Mouse (Mus musculus) stomach, postnatal 0 days (tissue): ENCODE measurements at regions not wholly inside any gene's neighbourhood (a gene's known extent, or its start where the extent isn't known, plus 50 kb on each side); places are given as distances from the start of the nearest gene placed in this dataset.

Experiments used
- ATAC-seq: fragments of 200-750 bp; cut with Nextera tagmentation; 2 replicates; pipeline ENCODE4 v1.8.0; 2017; ENCODE audit not compliant: low FRiP score, low TSS enrichment
- DNase-seq: peaks from one replicate; pipeline ENCODE4 v3.0.0-alpha.2; 2016; ENCODE audit warnings: low spot score
- H3K27ac ChIP-seq: fragments of 300-500 bp; sonication (generic); replicated peaks from 2 replicates; pipeline ENCODE4 v1.5.1; 2014; ENCODE audit warnings: mild to moderate bottlenecking, control low read depth
- H3K27me3 ChIP-seq: fragments of 300-500 bp; sonication (generic); 2 replicates; pipeline ENCODE4 v1.6.1; 2014; ENCODE audit warnings: low read length; ENCODE audit not compliant: control insufficient read depth, insufficient read depth
- H3K36me3 ChIP-seq: fragments of 300-500 bp; sonication (generic); 2 replicates; pipeline ENCODE4 v1.6.1; 2014; ENCODE audit warnings: low read length, mixed read lengths; ENCODE audit not compliant: control insufficient read depth, insufficient read depth
- H3K4me1 ChIP-seq: fragments of 300-500 bp; sonication (generic); replicated peaks from 2 replicates; pipeline ENCODE4 v1.6.1; 2014; ENCODE audit warnings: antibody characterized with exemption; ENCODE audit not compliant: control insufficient read depth, insufficient read depth
- H3K4me2 ChIP-seq: fragments of 300-500 bp; sonication (generic); replicated peaks from 2 replicates; pipeline ENCODE4 v1.6.1; 2014; ENCODE audit warnings: low read depth, mild to moderate bottlenecking, control low read depth, moderate library complexity
- H3K4me3 ChIP-seq: fragments of 300-500 bp; sonication (generic); 2 replicates; pipeline ENCODE4 v1.5.1; 2014; ENCODE audit warnings: low read depth, low read length, control low read depth
- H3K9ac ChIP-seq: fragments of 300-500 bp; sonication (generic); 2 replicates; pipeline ENCODE4 v1.6.1; 2014; ENCODE audit warnings: mild to moderate bottlenecking, low read length, control low read depth, mixed read lengths
- H3K9me3 ChIP-seq: fragments of 300-500 bp; sonication (generic); 2 replicates; pipeline ENCODE4 v1.6.1; 2016; ENCODE audit warnings: low read length; ENCODE audit not compliant: control insufficient read depth
- CTCF ChIP-seq: IDR thresholded peaks from 2 replicates; pipeline ENCODE4 v1.5.1; 2016; ENCODE audit warnings: antibody characterized with exemption, low read depth, mild to moderate bottlenecking, moderate library complexity
- EP300 ChIP-seq: optimal IDR thresholded peaks from 2 replicates; pipeline ENCODE3; 2016; ENCODE audit warnings: antibody characterized with exemption
- WGBS: fragments of 180-500 bp; shearing (Covaris S2); extraction: QIAGEN DNeasy Blood & Tissue Kit; methylation state at CpG from one replicate; pipeline ENCODE4 v1.1.7; 2014; 5-methylcytosine and 5-hydroxymethylcytosine counted together

- Histone ChIP-seq H3K9ac (no peak overlapping the region), H3K4me3 (no peak overlapping the region), H3K27ac (no peak overlapping the region), H3K4me1 (no peaks in the 10 kb centered on the region), H3K27me3 (no peaks in the 10 kb centered on the region), H3K9me3 (no peaks in the 10 kb centered on the region), H3K36me3 (no peaks in the 10 kb centered on the region), H3K4me2 (no peak overlapping the region)
- ATAC-seq, result no peak
- TF ChIP-seq CTCF, result no peak
- no peak for TF ChIP-seq EP300
- WGBS, result 78% methylated on average over 8 of the region's 8 CpGs
- DNase-seq, result no peak
These were observed 110.8 kb downstream of the Arl4a start for GRCm38 (mm10) chr12:39927014-39927413.

GRCm38 (mm10) chr12:39921481-39921880 lies 116.3 kb downstream of the Arl4a start:
- Histone ChIP-seq H3K4me3 (no peak overlapping the region), H3K9me3 (no peaks in the 10 kb centered on the region), H3K4me2 (no peak overlapping the region), H3K9ac (no peak overlapping the region), H3K27ac (no peak overlapping the region), H3K4me1 (no peaks in the 10 kb centered on the region), H3K27me3 (no peaks in the 10 kb centered on the region), H3K36me3 (no peaks in the 10 kb centered on the region)
- DNase-seq (no peak), ATAC-seq (no peak)
- no peak for TF ChIP-seq CTCF
- no peak for TF ChIP-seq EP300
- WGBS, result 69% methylated on average over 3 of the region's 3 CpGs

GRCm38 (mm10) chr12:39920466-39920913 lies 117.3 kb downstream of the Arl4a start:
- Histone ChIP-seq H3K9me3 (no peaks in the 10 kb centered on the region), H3K36me3 (no peaks in the 10 kb centered on the region), H3K4me1 (no peaks in the 10 kb centered on the region), H3K4me2 (no peak overlapping the region), H3K9ac (no peak overlapping the region), H3K27me3 (no peaks in the 10 kb centered on the region), H3K27ac (no peak overlapping the region), H3K4me3 (no peak overlapping the region)
- 18% methylated on average over 8 of the region's 8 CpGs for WGBS
- TF ChIP-seq CTCF, result no peak
- no peak for TF ChIP-seq EP300
- ATAC-seq, result peak; percentile 71
- peak; percentile 16 for DNase-seq

GRCm38 (mm10) chr12:39919909-39920308 lies 117.9 kb downstream of the Arl4a start:
- H3K36me3 ChIP-seq, result no peaks in the 10 kb centered on the region

GRCm38 (mm10) chr12:39888493-39888892 lies 149.3 kb downstream of the Arl4a start:
- TF ChIP-seq CTCF, result no peak
- TF ChIP-seq EP300, result no peak
- Histone ChIP-seq H3K9ac (no peak overlapping the region), H3K27me3 (no peaks in the 10 kb centered on the region), H3K27ac (no peak overlapping the region), H3K4me3 (no peak overlapping the region), H3K36me3 (no peaks in the 10 kb centered on the region), H3K4me1 (no peaks in the 10 kb centered on the region), H3K4me2 (no peak overlapping the region), H3K9me3 (no peaks in the 10 kb centered on the region)
- DNase-seq (no peak), ATAC-seq (no peak)
- 77% methylated on average over 5 of the region's 5 CpGs for WGBS

More at GRCm38 (mm10) chr12:39919909-39920308, 117.9 kb downstream of the Arl4a start:
- no peak for TF ChIP-seq EP300
- TF ChIP-seq CTCF, result no peak
- no peaks in the 10 kb centered on the region for H3K4me1 ChIP-seq
- WGBS, result 77% methylated on average over 2 of the region's 2 CpGs
- no peak for ATAC-seq
- no peak overlapping the region for H3K27ac ChIP-seq
- no peak overlapping the region for H3K9ac ChIP-seq
- H3K9me3 ChIP-seq, result no peaks in the 10 kb centered on the region
- DNase-seq, result no peak
- H3K27me3 ChIP-seq, result no peaks in the 10 kb centered on the region
- H3K4me3 ChIP-seq, result no peak overlapping the region
- H3K4me2 ChIP-seq, result no peak overlapping the region

- ATAC-seq, result no peak
- WGBS, result 58% methylated on average over 3 of the region's 3 CpGs
- Histone ChIP-seq H3K27ac (no peak overlapping the region), H3K9ac (no peak overlapping the region), H3K4me3 (no peak overlapping the region), H3K27me3 (no peaks in the 10 kb centered on the region), H3K4me2 (no peak overlapping the region), H3K36me3 (no peaks in the 10 kb centered on the region), H3K4me1 (no peaks in the 10 kb centered on the region), H3K9me3 (no peaks in the 10 kb centered on the region)
- no peak for DNase-seq
- TF ChIP-seq CTCF, result no peak
- TF ChIP-seq EP300, result no peak
These were observed 152.5 kb downstream of the Arl4a start for GRCm38 (mm10) chr12:39885366-39885765.
